Mouse (Mus musculus) left cerebral cortex, adult 8-10 months (tissue): ENCODE data around the gene Thumpd2. TPM values are rescaled to one million over a fixed set of nuclear protein-coding genes. Genes with fewer than 3 reads are reported as not detected.

Source experiments
- total RNA-seq, 4 experiments: library from RNA; stranded (reverse); gene quantifications; 2 replicates each; pipeline ENCODE4 v1.2.4; 2022

The Thumpd2 gene
- total RNA-seq, 4 experiments from 2014 or later = 7.0 to 7.3 (median 7.1) TPM

Other genes with a start within 250 kb of the Thumpd2 start
- gene Tmem178, start 120.5 kb downstream of the Thumpd2 start, total RNA-seq = 100 to 1,000 TPM in 3 of 4 experiments, 10 to 100 TPM in 1; 97.3 to 118 (median 102) TPM